In the genomic region with DNA sequence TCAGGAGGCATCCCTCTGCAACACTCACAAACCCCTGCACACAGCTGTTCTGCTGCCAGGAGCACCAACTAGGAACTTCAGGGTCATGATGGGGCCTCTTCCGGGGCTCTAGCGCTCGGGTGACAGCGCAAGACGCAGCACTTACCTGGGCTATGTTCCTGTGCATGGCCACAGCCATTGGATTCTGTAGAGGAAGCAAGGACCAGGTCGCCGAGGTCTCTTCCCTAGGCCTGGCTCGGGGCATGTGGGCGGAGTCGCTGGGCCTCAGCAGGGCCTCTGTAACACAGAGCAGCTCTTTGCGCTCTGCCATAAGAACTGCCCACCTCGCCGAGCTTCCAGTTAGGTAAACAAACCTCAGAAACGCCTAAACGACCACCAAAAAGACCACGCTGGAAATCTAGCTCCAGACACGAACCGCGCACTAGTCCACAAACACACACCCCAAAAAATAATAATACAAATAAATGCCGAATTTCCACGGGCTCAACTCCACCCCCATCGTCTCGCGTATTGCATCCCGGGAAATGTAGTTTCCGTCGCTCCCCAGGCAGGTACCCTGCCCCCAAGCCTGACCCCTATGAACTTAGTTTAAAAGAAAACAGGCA, we compare ENCODE assay signal across 7 mouse cellular contexts. TPM values are rescaled to one million over a fixed set of nuclear protein-coding genes. Genes with fewer than 3 reads are reported as not detected.
DNase-seq lines count a peak whose midpoint lies in the region; ATAC-seq lines count a peak whose summit lies in the region.

A gene (minus strand): TSS at position 507 of the 605 bp plus-strand sequence.

- H3K27ac ChIP-seq in intestine, embryonic 16.5 days (ENCODE audit: low read length), result peak within 1 kb of the TSS; percentile 61

- peak within 1 kb of the TSS; percentile 80 for H3K4me2 ChIP-seq in intestine, embryonic 16.5 days (ENCODE audit: low read depth, low read length)

- ATAC-seq in intestine, embryonic 16.5 days, result peak; percentile 99

- no peaks in the 10 kb centered on the region; the same call in none of the 2 replicates for H3K36me3 ChIP-seq in intestine, embryonic 16.5 days (ENCODE audit: control insufficient read depth, insufficient read depth, low read length)

- intact Hi-C loops in left cerebral cortex, postnatal 25 days (cut with DNase I), result loop anchor here (2.0 to 5.0 kb wide), 2 partner anchors 56 to 355 kb away; a partner anchor contains a TSS

- WGBS in intestine, embryonic 16.5 days, result under 1% methylated on average over 27 of the region's 27 CpGs

- peak; percentile 81 for DNase-seq in adrenal gland, postnatal 10 days
- DNase-seq in embryo, embryonic 11.5 days (ENCODE audit: low read depth, low spot score), result peak; percentile 32
- peak; percentile 8 for DNase-seq in gonadal fat pad, adult 2 months (ENCODE audit: low read depth)
- peak; percentile 64 to 65 for DNase-seq in left cerebral cortex, postnatal 25 days (ENCODE audit: low spot score in 2 of 2)
- DNase-seq in mesoderm, embryonic 11.5 days (ENCODE audit: low read depth, low spot score), result peak; percentile 54
- DNase-seq in right cerebral cortex, postnatal 4 days, result peak; percentile 59

- H3K4me1 ChIP-seq in intestine, embryonic 16.5 days (ENCODE audit: control insufficient read depth, insufficient read depth, low read length), result no peaks in the 10 kb centered on the region

- H3K4me3 ChIP-seq in intestine, embryonic 16.5 days (ENCODE audit: low read length), result peak within 1 kb of the TSS; percentile 70

- no peaks in the 10 kb centered on the region for H3K9me3 ChIP-seq in intestine, embryonic 16.5 days (ENCODE audit: control insufficient read depth, low read length)

- no peaks in the 10 kb centered on the region for H3K27me3 ChIP-seq in intestine, embryonic 16.5 days (replicated peaks; ENCODE audit: control insufficient read depth, insufficient read depth, low read length)

- H3K9ac ChIP-seq in intestine, embryonic 16.5 days (ENCODE audit: low read depth, low read length), result peak within 1 kb of the TSS; percentile 85

RNA-seq across cellular contexts. Expression of the gene that starts here (rescaled TPM):
- 1 to 10 TPM; 3.0 to 4.8 TPM for total RNA-seq in adrenal gland, postnatal 10 days (2021)
- 1.2 and 1.5 TPM in 2 replicates for polyA plus RNA-seq in gonadal fat pad, adult 2 months (2012; rRNA removed)
- polyA plus RNA-seq in intestine, embryonic 16.5 days (2015; fragmentation: Nextera tagmentation; extraction: Ambion mirVana), result 2.5 and 3.3 TPM in 2 replicates
- 1 to 10 TPM; 8.3 to 8.6 TPM for total RNA-seq in left cerebral cortex, postnatal 25 days (2021)

Comparison
In these comparisons a context has a peak if more than half of its experiments do, and no peak if none do; other contexts are left out.
1. Peak in every context shown above with its lines: DNase-seq, ATAC-seq, H3K4me3 ChIP-seq and H3K27ac ChIP-seq.
2. DNase-seq: peak in every context shown above with its lines; median percentile 81 in adrenal gland, postnatal 10 days; 64 in left cerebral cortex, postnatal 25 days; 59 in right cerebral cortex, postnatal 4 days; 54 in mesoderm, embryonic 11.5 days; 32 in embryo, embryonic 11.5 days; 8 in gonadal fat pad, adult 2 months.